Mouse (Mus musculus): ENCODE data around the gene Ctxn1. TPM values are rescaled to one million over a fixed set of nuclear protein-coding genes. Genes with fewer than 3 reads are reported as not detected.
A peak's percentile ranks its signal among the peaks of the same experiment; 100 is the strongest.

Gene Ctxn1
- polyA plus RNA-seq, 1 experiment from 2014 or later = 49.3 TPM

DNA sequence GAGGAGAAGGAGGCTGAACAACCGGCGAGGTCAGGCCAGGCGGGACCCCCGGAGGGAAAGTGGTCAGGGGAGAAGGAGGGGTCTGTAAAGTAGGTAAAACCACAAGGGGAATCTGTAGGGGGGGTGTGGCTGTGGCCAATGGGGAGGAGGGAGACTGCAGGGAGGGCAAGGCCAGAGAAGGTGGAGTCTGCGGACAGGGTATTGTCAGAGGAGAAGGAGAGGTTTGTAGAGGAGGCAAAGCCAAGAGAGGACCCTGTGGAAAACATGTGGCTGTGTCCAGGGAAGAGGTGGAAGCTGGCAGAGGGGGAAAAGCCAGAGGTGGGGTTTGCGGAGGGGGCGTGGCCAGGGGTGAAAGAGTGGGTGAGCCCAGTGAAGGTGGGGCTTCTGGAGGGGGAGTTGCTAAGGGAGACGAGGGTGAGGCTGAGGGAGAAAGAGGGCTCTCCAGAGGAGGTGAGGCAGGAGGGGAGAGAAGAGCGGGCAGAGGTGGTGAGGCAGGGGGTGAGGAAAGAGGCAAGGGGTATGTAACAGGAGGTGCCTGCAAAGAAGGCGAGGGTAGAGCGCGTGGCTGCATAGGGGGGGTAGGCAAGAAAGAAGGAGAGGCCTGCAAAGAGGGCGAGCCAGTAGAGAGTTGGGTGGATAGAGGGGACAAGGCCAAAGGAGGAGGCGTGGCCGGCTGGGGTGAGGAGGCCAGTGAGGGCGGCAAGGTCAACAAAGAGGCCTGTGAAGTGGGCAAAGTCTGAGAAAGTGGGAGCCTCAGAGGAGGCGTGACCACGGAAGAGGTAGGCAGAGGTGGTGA lies 45.7 kb downstream of the Ctxn1 start:
- peaks cover 44% of the 10 kb centered on the region for H3K27me3 ChIP-seq (replicated peaks; ENCODE audit: control insufficient read depth, insufficient read depth, low read length)
- DNase-seq (ENCODE audit: low spot score) (peak; percentile 70), ATAC-seq (ENCODE audit: low read depth) (peak; percentile 62)
- H3K27ac ChIP-seq (replicated peaks; ENCODE audit: low read depth, low read length) = peak overlapping the region; percentile 7; the same call in 1 of the 2 replicates
- peak overlapping the region; percentile 87 for H3K4me2 ChIP-seq (ENCODE audit: low read depth, low read length)
- 3% methylated on average over 18 of the region's 18 CpGs for WGBS
- H3K9ac ChIP-seq (ENCODE audit: low read depth, low read length) = peak overlapping the region; percentile 66
- peaks cover 12% of the 10 kb centered on the region; the same call in 1 of the 2 replicates for H3K36me3 ChIP-seq (ENCODE audit: control insufficient read depth, insufficient read depth, low read length)
- H3K4me3 ChIP-seq (ENCODE audit: low read depth, low read length) = peak overlapping the region; percentile 46
- peaks cover 18% of the 10 kb centered on the region for H3K4me1 ChIP-seq (ENCODE audit: control insufficient read depth, insufficient read depth, low read length)
- H3K9me3 ChIP-seq (ENCODE audit: control insufficient read depth, low read length) = no peaks in the 10 kb centered on the region

DNA sequence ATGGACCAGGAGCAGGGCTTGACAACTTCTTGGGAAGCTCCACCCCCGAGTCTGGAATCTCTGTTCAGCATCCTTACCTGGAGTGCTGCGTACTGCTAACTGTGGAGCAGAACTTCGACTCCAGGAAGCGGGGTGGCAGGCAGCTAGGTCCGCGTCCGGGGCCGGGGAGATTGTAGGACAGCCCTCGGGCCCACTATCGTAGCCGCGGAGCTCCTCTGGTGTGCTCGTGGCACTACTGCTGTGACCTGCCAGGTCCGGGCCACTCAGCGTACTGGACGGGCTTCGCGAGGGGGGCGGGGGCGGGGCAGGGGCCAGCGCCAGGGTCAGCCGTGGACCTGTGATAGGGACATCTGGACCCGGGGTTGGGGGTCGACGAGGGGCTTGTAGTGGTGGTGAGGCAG lies 46.3 kb downstream of the Ctxn1 start:
- H3K27me3 ChIP-seq (replicated peaks; ENCODE audit: control insufficient read depth, insufficient read depth, low read length) = peaks cover 38% of the 10 kb centered on the region
- H3K9me3 ChIP-seq (ENCODE audit: control insufficient read depth, low read length) = no peaks in the 10 kb centered on the region
- H3K9ac ChIP-seq (ENCODE audit: low read depth, low read length) = peak overlapping the region; percentile 66
- 1% methylated on average over 24 of the region's 25 CpGs for WGBS
- peak overlapping the region; percentile 87 for H3K4me2 ChIP-seq (ENCODE audit: low read depth, low read length)
- ATAC-seq (ENCODE audit: low read depth) = peak; percentile 9; the same call in 1 of the 2 replicates
- peaks cover 18% of the 10 kb centered on the region for H3K4me1 ChIP-seq (ENCODE audit: control insufficient read depth, insufficient read depth, low read length)
- peak overlapping the region; percentile 46 for H3K4me3 ChIP-seq (ENCODE audit: low read depth, low read length)
- no peak for DNase-seq (ENCODE audit: low spot score)
- H3K36me3 ChIP-seq (ENCODE audit: control insufficient read depth, insufficient read depth, low read length) = peaks cover 12% of the 10 kb centered on the region; the same call in 1 of the 2 replicates
- no peak overlapping the region; the same call in 1 of the 2 replicates for H3K27ac ChIP-seq (replicated peaks; ENCODE audit: low read depth, low read length)

DNA sequence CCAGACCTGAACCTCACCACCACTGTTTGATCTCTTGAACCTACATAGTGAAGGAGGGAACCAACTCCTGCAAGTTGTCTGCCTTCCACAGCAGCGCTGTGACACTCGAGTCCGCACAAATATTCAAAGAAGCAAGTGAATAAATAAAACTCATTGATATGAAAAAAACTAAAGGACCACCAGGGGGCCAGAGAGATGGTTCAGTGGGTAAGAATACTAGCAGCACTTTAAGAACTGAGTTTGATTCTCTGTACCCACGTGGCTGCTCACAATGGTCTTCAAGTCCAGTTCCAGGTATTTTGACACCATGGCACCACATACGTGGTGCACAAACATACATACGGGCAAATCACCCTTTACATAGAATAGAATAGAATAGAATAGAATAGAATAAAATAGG lies 48.0 kb downstream of the Ctxn1 start:
- peaks cover 18% of the 10 kb centered on the region for H3K4me1 ChIP-seq (ENCODE audit: control insufficient read depth, insufficient read depth, low read length)
- no peak overlapping the region for H3K27ac ChIP-seq (replicated peaks; ENCODE audit: low read depth, low read length)
- ATAC-seq (ENCODE audit: low read depth) (no peak), DNase-seq (ENCODE audit: low spot score) (no peak)
- H3K36me3 ChIP-seq (ENCODE audit: control insufficient read depth, insufficient read depth, low read length) = peaks cover 12% of the 10 kb centered on the region; the same call in 1 of the 2 replicates
- H3K9me3 ChIP-seq (ENCODE audit: control insufficient read depth, low read length) = no peaks in the 10 kb centered on the region
- WGBS = 75% methylated on average over 6 of the region's 6 CpGs
- H3K4me2 ChIP-seq (ENCODE audit: low read depth, low read length) = no peak overlapping the region
- H3K27me3 ChIP-seq (replicated peaks; ENCODE audit: control insufficient read depth, insufficient read depth, low read length) = peaks cover 33% of the 10 kb centered on the region
- no peak overlapping the region for H3K4me3 ChIP-seq (ENCODE audit: low read depth, low read length)
- H3K9ac ChIP-seq (ENCODE audit: low read depth, low read length) = no peak overlapping the region

Other genes starting within 250 kb of the Ctxn1 start
- gene Cd209f, start 153.4 kb downstream of the Ctxn1 start, polyA plus RNA-seq (2014; fragmentation: Nextera tagmentation; extraction: Ambion mirVana) = 0.19 and 0.21 TPM in 2 replicates
- not detected in 2 replicates for gene Cd209g, start 125.2 kb downstream of the Ctxn1 start, polyA plus RNA-seq (2014; fragmentation: Nextera tagmentation; extraction: Ambion mirVana)
- 18.7 and 24.9 TPM in 2 replicates for gene Evi5l, start 92.7 kb downstream of the Ctxn1 start, polyA plus RNA-seq (2014; fragmentation: Nextera tagmentation; extraction: Ambion mirVana)
- 2.3 and 2.7 TPM in 2 replicates for gene Prr36, start 41.8 kb downstream of the Ctxn1 start, polyA plus RNA-seq (2014; fragmentation: Nextera tagmentation; extraction: Ambion mirVana)
- 0.69 and 0.97 TPM in 2 replicates for gene Lrrc8e, start 32.4 kb downstream of the Ctxn1 start, polyA plus RNA-seq (2014; fragmentation: Nextera tagmentation; extraction: Ambion mirVana)
- gene Map2k7, start 20.5 kb downstream of the Ctxn1 start, polyA plus RNA-seq (2014; fragmentation: Nextera tagmentation; extraction: Ambion mirVana) = 18.1 and 21.4 TPM in 2 replicates
- 0.33 and 1.1 TPM in 2 replicates for gene Gm49320, start 20.4 kb downstream of the Ctxn1 start, polyA plus RNA-seq (2014; fragmentation: Nextera tagmentation; extraction: Ambion mirVana)
- 3.3 and 5.0 TPM in 2 replicates for gene Tgfbr3l, start 11.1 kb downstream of the Ctxn1 start, polyA plus RNA-seq (2014; fragmentation: Nextera tagmentation; extraction: Ambion mirVana)
- gene Snapc2, start 6.2 kb downstream of the Ctxn1 start, polyA plus RNA-seq (2014; fragmentation: Nextera tagmentation; extraction: Ambion mirVana) = 45.0 and 50.6 TPM in 2 replicates
- gene Timm44, start 16.6 kb upstream of the Ctxn1 start, polyA plus RNA-seq (2014; fragmentation: Nextera tagmentation; extraction: Ambion mirVana) = 65.4 and 71.9 TPM in 2 replicates
- 10.2 and 11.2 TPM in 2 replicates for gene Ccl25, start 65.9 kb upstream of the Ctxn1 start, polyA plus RNA-seq (2014; fragmentation: Nextera tagmentation; extraction: Ambion mirVana)
- 217 and 226 TPM in 2 replicates for gene Elavl1, start 66.1 kb upstream of the Ctxn1 start, polyA plus RNA-seq (2014; fragmentation: Nextera tagmentation; extraction: Ambion mirVana)
- 17.3 and 27.8 TPM in 2 replicates for gene Cers4, start 233.8 kb upstream of the Ctxn1 start, polyA plus RNA-seq (2014; fragmentation: Nextera tagmentation; extraction: Ambion mirVana)